Mouse (Mus musculus): ENCODE results near the gene Ltbp2. TPM values are rescaled to one million over a fixed set of nuclear protein-coding genes. Genes with fewer than 3 reads are reported as not detected.

Ltbp2 gene
- polyA plus RNA-seq, 1 experiment from 2014 or later, result 0.87 TPM

- ATAC-seq, result peak; percentile 71; the same call in 1 of the 2 replicates
- Histone ChIP-seq H3K27ac (ENCODE audit: low read depth, low read length) (no peak overlapping the region), H3K9ac (ENCODE audit: low read depth, low read length) (no peak overlapping the region), H3K4me3 (ENCODE audit: low read depth, low read length) (no peak overlapping the region), H3K9me3 (ENCODE audit: control insufficient read depth) (no peaks in the 10 kb centered on the region), H3K27me3 (replicated peaks; ENCODE audit: control insufficient read depth, insufficient read depth, low read length) (no peaks in the 10 kb centered on the region), H3K36me3 (ENCODE audit: control insufficient read depth, insufficient read depth) (no peaks in the 10 kb centered on the region), H3K4me2 (replicated peaks; ENCODE audit: low read depth) (no peak overlapping the region), H3K4me1 (replicated peaks; ENCODE audit: control insufficient read depth, insufficient read depth, low read length) (0 out of 2 replicates have a peak, but pooled peaks cover 2% of the 10 kb centered on the region)
- no peak for TF ChIP-seq CTCF (IDR thresholded peaks at IDR 0.05; ENCODE audit: low read depth)
- 61% methylated on average over 8 of the region's 8 CpGs for WGBS
Measured at GRCm38 (mm10) chr12:84794647-84795046, 81.7 kb downstream of the Ltbp2 start.

- Histone ChIP-seq H3K27me3 (replicated peaks; ENCODE audit: control insufficient read depth, insufficient read depth, low read length) (no peaks in the 10 kb centered on the region), H3K4me1 (replicated peaks; ENCODE audit: control insufficient read depth, insufficient read depth, low read length) (0 out of 2 replicates have a peak, but pooled peaks cover 2% of the 10 kb centered on the region), H3K9me3 (ENCODE audit: control insufficient read depth) (no peaks in the 10 kb centered on the region), H3K9ac (ENCODE audit: low read depth, low read length) (no peak overlapping the region), H3K4me2 (replicated peaks; ENCODE audit: low read depth) (no peak overlapping the region), H3K4me3 (ENCODE audit: low read depth, low read length) (no peak overlapping the region), H3K27ac (ENCODE audit: low read depth, low read length) (no peak overlapping the region), H3K36me3 (ENCODE audit: control insufficient read depth, insufficient read depth) (no peaks in the 10 kb centered on the region)
- no peak for TF ChIP-seq CTCF (IDR thresholded peaks at IDR 0.05; ENCODE audit: low read depth)
- WGBS, result 78% methylated on average over 4 of the region's 4 CpGs
- no peak for ATAC-seq
Measured at GRCm38 (mm10) chr12:84792629-84793028, 83.7 kb downstream of the Ltbp2 start.

DNA sequence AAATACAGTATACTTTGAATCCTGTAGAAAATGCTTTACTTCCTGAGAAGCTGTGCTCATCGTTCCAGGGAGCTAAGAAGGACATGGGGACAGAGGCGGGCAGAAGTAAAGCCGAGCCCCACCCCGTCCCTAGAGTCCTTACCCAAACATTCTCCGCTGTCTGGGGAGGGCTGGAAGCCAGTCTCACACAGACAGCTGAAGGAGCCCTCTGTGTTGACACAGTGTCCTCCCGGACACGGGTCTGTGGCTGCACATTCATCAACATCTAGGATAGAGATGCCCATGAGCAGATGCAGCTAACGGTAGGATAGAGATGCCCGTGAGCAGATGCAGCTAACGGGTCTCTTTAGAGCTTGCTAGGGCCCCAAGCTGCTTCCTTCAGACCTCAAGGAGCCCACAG is 85.5 kb downstream of the Ltbp2 start:
- Histone ChIP-seq H3K27ac (ENCODE audit: low read depth, low read length) (no peak overlapping the region), H3K36me3 (ENCODE audit: control insufficient read depth, insufficient read depth) (no peaks in the 10 kb centered on the region), H3K9me3 (ENCODE audit: control insufficient read depth) (no peaks in the 10 kb centered on the region), H3K4me2 (replicated peaks; ENCODE audit: low read depth) (no peak overlapping the region), H3K27me3 (replicated peaks; ENCODE audit: control insufficient read depth, insufficient read depth, low read length) (no peaks in the 10 kb centered on the region), H3K9ac (ENCODE audit: low read depth, low read length) (no peak overlapping the region), H3K4me3 (ENCODE audit: low read depth, low read length) (no peak overlapping the region), H3K4me1 (replicated peaks; ENCODE audit: control insufficient read depth, insufficient read depth, low read length) (0 out of 2 replicates have a peak, but pooled peaks cover 2% of the 10 kb centered on the region)
- no peak for TF ChIP-seq CTCF (IDR thresholded peaks at IDR 0.05; ENCODE audit: low read depth)
- 36% methylated on average over 10 of the region's 10 CpGs for WGBS
- ATAC-seq, result no peak

- no peak overlapping the region for H3K4me3 ChIP-seq (ENCODE audit: low read depth, low read length)
- H3K9me3 ChIP-seq (ENCODE audit: control insufficient read depth), result no peaks in the 10 kb centered on the region
- no peak overlapping the region for H3K9ac ChIP-seq (ENCODE audit: low read depth, low read length)
- ATAC-seq, result no peak
- H3K27me3 ChIP-seq (replicated peaks; ENCODE audit: control insufficient read depth, insufficient read depth, low read length), result no peaks in the 10 kb centered on the region
- H3K4me2 ChIP-seq (replicated peaks; ENCODE audit: low read depth), result no peak overlapping the region
- no peaks in the 10 kb centered on the region for H3K36me3 ChIP-seq (ENCODE audit: control insufficient read depth, insufficient read depth)
- 79% methylated on average over 5 of the region's 5 CpGs for WGBS
- no peak overlapping the region for H3K27ac ChIP-seq (ENCODE audit: low read depth, low read length)
- H3K4me1 ChIP-seq (replicated peaks; ENCODE audit: control insufficient read depth, insufficient read depth, low read length), result 0 out of 2 replicates have a peak, but pooled peaks cover 4% of the 10 kb centered on the region
- no peak for TF ChIP-seq CTCF (IDR thresholded peaks at IDR 0.05; ENCODE audit: low read depth)
Measured at GRCm38 (mm10) chr12:84786091-84786490, 90.2 kb downstream of the Ltbp2 start.

- 14% methylated on average over 25 of the region's 25 CpGs for WGBS
- H3K27ac ChIP-seq (ENCODE audit: low read depth, low read length), result peak overlapping the region; percentile 41; the same call in 1 of the 2 replicates
Measured at GRCm38 (mm10) chr12:84784604-84785381, 91.5 kb downstream of the Ltbp2 start.

GRCm38 (mm10) chr12:84776229-84776628 is 100.1 kb downstream of the Ltbp2 start:
- Histone ChIP-seq H3K4me2 (replicated peaks; ENCODE audit: low read depth) (no peak overlapping the region), H3K27me3 (replicated peaks; ENCODE audit: control insufficient read depth, insufficient read depth, low read length) (no peaks in the 10 kb centered on the region), H3K4me1 (replicated peaks; ENCODE audit: control insufficient read depth, insufficient read depth, low read length) (peaks cover 3% of the 10 kb centered on the region; the same call in 1 of the 2 replicates), H3K9ac (ENCODE audit: low read depth, low read length) (no peak overlapping the region), H3K36me3 (ENCODE audit: control insufficient read depth, insufficient read depth) (0 out of 2 replicates have a peak, but pooled peaks cover 2% of the 10 kb centered on the region), H3K9me3 (ENCODE audit: control insufficient read depth) (no peaks in the 10 kb centered on the region), H3K4me3 (ENCODE audit: low read depth, low read length) (no peak overlapping the region), H3K27ac (ENCODE audit: low read depth, low read length) (no peak overlapping the region)
- ATAC-seq, result no peak
- TF ChIP-seq CTCF (IDR thresholded peaks at IDR 0.05; ENCODE audit: low read depth), result no peak

More at GRCm38 (mm10) chr12:84784604-84785381, 91.5 kb downstream of the Ltbp2 start:
- peak; percentile 99 for TF ChIP-seq CTCF (IDR thresholded peaks at IDR 0.05; ENCODE audit: low read depth)
- Histone ChIP-seq H3K4me2 (replicated peaks; ENCODE audit: low read depth) (peak overlapping the region; percentile 54), H3K4me1 (replicated peaks; ENCODE audit: control insufficient read depth, insufficient read depth, low read length) (0 out of 2 replicates have a peak, but pooled peaks cover 4% of the 10 kb centered on the region), H3K4me3 (ENCODE audit: low read depth, low read length) (no peak overlapping the region), H3K9ac (ENCODE audit: low read depth, low read length) (0 out of 2 replicates have a peak overlapping the region, but pooled peaks have one; percentile 13), H3K27me3 (replicated peaks; ENCODE audit: control insufficient read depth, insufficient read depth, low read length) (no peaks in the 10 kb centered on the region), H3K9me3 (ENCODE audit: control insufficient read depth) (no peaks in the 10 kb centered on the region), H3K36me3 (ENCODE audit: control insufficient read depth, insufficient read depth) (no peaks in the 10 kb centered on the region)
- ATAC-seq, result peak; percentile 88

Measured in intestine, postnatal 0 days (tissue).